21 mouse cellular contexts compared by ENCODE assay signal in genomic region chr7:56235794-56236423, GRCm38 (mm10). TPM values are rescaled to one million over a fixed set of nuclear protein-coding genes. Genes with fewer than 3 reads are reported as not detected.
A peak's percentile ranks its signal among the peaks of the same experiment; 100 is the strongest.
DNase-seq lines count a peak whose midpoint lies in the region; ATAC-seq lines count a peak whose summit lies in the region.
"Had no signal": no experiment of that assay in that cellular context is flagged by ENCODE, and none has a peak within 500 bp of the region (broad histone marks: within the 10 kb centered on the region; RNA-seq: fewer than 3 reads in every experiment).

No protein-coding gene starts in this region.

- H3K9me3 ChIP-seq in heart, embryonic 13.5 days = no peaks in the 10 kb centered on the region
- H3K9me3 ChIP-seq in embryonic facial prominence, embryonic 12.5 days = no peaks in the 10 kb centered on the region
- no peaks in the 10 kb centered on the region for H3K9me3 ChIP-seq in forebrain, embryonic 15.5 days
- no peaks in the 10 kb centered on the region for H3K9me3 ChIP-seq in midbrain, embryonic 16.5 days (replicated peaks; ENCODE audit: control insufficient read depth, low read length, poor library complexity, severe bottlenecking)
- H3K9me3 ChIP-seq: embryonic facial prominence, embryonic 15.5 days; heart, embryonic 12.5 days; hindbrain, embryonic 12.5 days; liver, embryonic 12.5 days; megakaryocyte, embryonic 14.5 days had no signal

- intact Hi-C loops in heart, postnatal 10 days (cut with DNase I) = no loop called here

- no peaks in the 10 kb centered on the region for H3K27me3 ChIP-seq in heart, embryonic 13.5 days (replicated peaks)
- no peaks in the 10 kb centered on the region for H3K27me3 ChIP-seq in embryonic facial prominence, embryonic 12.5 days
- H3K27me3 ChIP-seq in forebrain, embryonic 15.5 days = no peaks in the 10 kb centered on the region
- H3K27me3 ChIP-seq in midbrain, embryonic 16.5 days (ENCODE audit: control insufficient read depth, insufficient read depth, low read depth, low read length) = no peaks in the 10 kb centered on the region
- H3K27me3 ChIP-seq: embryonic facial prominence, embryonic 15.5 days; heart, embryonic 12.5 days; hindbrain, embryonic 12.5 days; liver, embryonic 12.5 days; megakaryocyte, embryonic 14.5 days had no signal

- no peak overlapping the region for H3K4me3 ChIP-seq in heart, embryonic 13.5 days
- H3K4me3 ChIP-seq in embryonic facial prominence, embryonic 12.5 days = no peak overlapping the region
- no peak overlapping the region for H3K4me3 ChIP-seq in forebrain, embryonic 15.5 days
- H3K4me3 ChIP-seq in midbrain, embryonic 16.5 days (ENCODE audit: low read depth, low read length) = no peak overlapping the region
- H3K4me3 ChIP-seq: embryonic facial prominence, embryonic 15.5 days; heart, embryonic 12.5 days; hindbrain, embryonic 12.5 days; liver, embryonic 12.5 days; megakaryocyte, embryonic 14.5 days had no signal

- no peaks in the 10 kb centered on the region for H3K4me1 ChIP-seq in heart, embryonic 13.5 days
- no peaks in the 10 kb centered on the region for H3K4me1 ChIP-seq in embryonic facial prominence, embryonic 12.5 days
- no peaks in the 10 kb centered on the region for H3K4me1 ChIP-seq in forebrain, embryonic 15.5 days
- no peaks in the 10 kb centered on the region for H3K4me1 ChIP-seq in midbrain, embryonic 16.5 days (ENCODE audit: control insufficient read depth, insufficient read depth, low read length)
- H3K4me1 ChIP-seq: embryonic facial prominence, embryonic 15.5 days; liver, embryonic 12.5 days; megakaryocyte, embryonic 14.5 days had no signal

- H3K9ac ChIP-seq in heart, embryonic 13.5 days = no peak overlapping the region
- no peak overlapping the region for H3K9ac ChIP-seq in embryonic facial prominence, embryonic 12.5 days
- no peak overlapping the region for H3K9ac ChIP-seq in forebrain, embryonic 15.5 days (replicated peaks)
- H3K9ac ChIP-seq in midbrain, embryonic 16.5 days (ENCODE audit: low read depth, low read length) = no peak overlapping the region
- H3K9ac ChIP-seq: embryonic facial prominence, embryonic 15.5 days; heart, embryonic 12.5 days; hindbrain, embryonic 12.5 days; liver, embryonic 12.5 days had no signal

- WGBS in heart, embryonic 13.5 days = 47% methylated on average over 5 of the region's 5 CpGs
- 45% methylated on average over 5 of the region's 5 CpGs for WGBS in embryonic facial prominence, embryonic 12.5 days
- 20% methylated on average over 5 of the region's 5 CpGs for WGBS in forebrain, embryonic 15.5 days
- WGBS in midbrain, embryonic 16.5 days = 12% methylated on average over 5 of the region's 5 CpGs

- no peak for DNase-seq in heart, postnatal 10 days
- DNase-seq in ovary, postnatal 10 days (ENCODE audit: low spot score) = no peak
- DNase-seq in thymus, postnatal 25 days = no peak
- DNase-seq: adrenal gland, adult 2 months; cerebellum, adult 9-11 months; gastrocnemius, postnatal 25 days; kidney, postnatal 25 days; left cerebral cortex, postnatal 4 days had no signal

- ATAC-seq in heart, embryonic 13.5 days (ENCODE audit: extremely low read depth, insufficient number of reproducible peaks, low FRiP score, low TSS enrichment) = no peak
- 0 out of 2 replicates have a peak, but pooled peaks have one; percentile 57 for ATAC-seq in embryonic facial prominence, embryonic 12.5 days (ENCODE audit: insufficient number of reproducible peaks, insufficient read depth, low FRiP score, low TSS enrichment)
- ATAC-seq in forebrain, embryonic 15.5 days (replicated peaks) = peak; percentile 32; the same call in 1 of the 2 replicates
- ATAC-seq in midbrain, embryonic 16.5 days = peak; percentile 70
- ATAC-seq: intestine, embryonic 16.5 days; liver, embryonic 12.5 days had no signal

- H3K27ac ChIP-seq in heart, embryonic 13.5 days (replicated peaks) = 0 out of 2 replicates have a peak overlapping the region, but pooled peaks have one; percentile 2
- no peak overlapping the region for H3K27ac ChIP-seq in embryonic facial prominence, embryonic 12.5 days
- H3K27ac ChIP-seq in forebrain, embryonic 15.5 days (replicated peaks) = no peak overlapping the region
- peak overlapping the region; percentile 13; the same call in 1 of the 2 replicates for H3K27ac ChIP-seq in midbrain, embryonic 16.5 days (ENCODE audit: low read length)
- H3K27ac ChIP-seq: embryonic facial prominence, embryonic 15.5 days; hindbrain, embryonic 12.5 days; liver, embryonic 12.5 days had no signal

- peaks cover 25% of the 10 kb centered on the region for H3K36me3 ChIP-seq in heart, embryonic 13.5 days
- peaks cover 21% of the 10 kb centered on the region for H3K36me3 ChIP-seq in embryonic facial prominence, embryonic 12.5 days
- H3K36me3 ChIP-seq in forebrain, embryonic 15.5 days = peaks cover 21% of the 10 kb centered on the region
- H3K36me3 ChIP-seq in midbrain, embryonic 16.5 days (ENCODE audit: control insufficient read depth, insufficient read depth, low read length) = peaks cover 4% of the 10 kb centered on the region

- no peak overlapping the region for H3K4me2 ChIP-seq in heart, embryonic 13.5 days
- no peak overlapping the region for H3K4me2 ChIP-seq in embryonic facial prominence, embryonic 12.5 days (replicated peaks)
- H3K4me2 ChIP-seq in forebrain, embryonic 15.5 days (replicated peaks) = no peak overlapping the region
- H3K4me2 ChIP-seq in midbrain, embryonic 16.5 days (ENCODE audit: low read length) = no peak overlapping the region
- H3K4me2 ChIP-seq: embryonic facial prominence, embryonic 15.5 days; heart, embryonic 12.5 days; hindbrain, embryonic 12.5 days; liver, embryonic 12.5 days had no signal

RNA-seq across cellular contexts. Expression of gene Oca2, which starts 3.7 kb away (rescaled TPM):
- polyA plus RNA-seq in heart, embryonic 13.5 days (2015; fragmentation: Nextera tagmentation; extraction: Ambion mirVana) = not detected in 2 replicates
- under 1 TPM in 1 of 2 experiments, not detected in 1; 0.25 TPM for total RNA-seq in heart, postnatal 10 days (2021)
- polyA plus RNA-seq in embryonic facial prominence, embryonic 12.5 days (2016; fragmentation: Nextera tagmentation; extraction: Ambion mirVana) = 1.3 and 1.9 TPM in 2 replicates
- 0.20 and 1.0 TPM in 2 replicates for polyA plus RNA-seq in forebrain, embryonic 15.5 days (2015; fragmentation: Nextera tagmentation; extraction: Ambion mirVana)
- polyA plus RNA-seq in midbrain, embryonic 16.5 days (2015; fragmentation: Nextera tagmentation; extraction: Ambion mirVana) = 0.21 and 0.31 TPM in 2 replicates
- total RNA-seq: gastrocnemius, postnatal 25 days had no signal
- polyA plus RNA-seq: C2C12; heart, embryonic 12.5 days; liver, embryonic 12.5 days; lung, embryonic 16.5 days; urinary bladder, adult 2 months had no signal

Comparison
In these comparisons a context has a peak if more than half of its experiments do, and no peak if none do; other contexts are left out.
1. H3K27ac ChIP-seq: peak in heart, embryonic 13.5 days (single experiment) and midbrain, embryonic 16.5 days (single experiment); none in embryonic facial prominence, embryonic 12.5 days (single experiment) and forebrain, embryonic 15.5 days (single experiment).